Mouse (Mus musculus): ENCODE data around the gene Gm11555.

- TF ChIP-seq CTCF (IDR thresholded peaks at IDR 0.05; ENCODE audit: low read depth, low read length) (no peak), EP300 (IDR thresholded peaks at IDR 0.05; ENCODE audit: insufficient read depth, low read depth, low read length) (no peak)
Observed at GRCm38 (mm10) chr11:99662802-99663201, 12.8 kb upstream of the Gm11555 start.
